Mouse (Mus musculus) heart, adult 2 months (tissue): ENCODE measurements around the gene Cmtm8. TPM values are rescaled to one million over a fixed set of nuclear protein-coding genes. Genes with fewer than 3 reads are reported as not detected.

ENCODE experiments used
- DNase-seq, 2 experiments: peaks; one replicate each; pipeline ENCODE4 v3.0.0; 2021
- H3K27ac ChIP-seq: fragments of 200-600 bp; 2 replicates; pipeline ENCODE4 v1.8.1; 2022
- H3K27me3 ChIP-seq: fragments of 200-500 bp; 2 replicates; pipeline ENCODE4 v1.6.1; 2012; ENCODE audit warnings: mild to moderate bottlenecking, low read length, inconsistent platforms, mixed read lengths; ENCODE audit not compliant: control insufficient read depth, insufficient read depth
- H3K36me3 ChIP-seq: fragments of 200-500 bp; 2 replicates; pipeline ENCODE4 v1.6.1; 2012; ENCODE audit warnings: low read length, inconsistent platforms; ENCODE audit not compliant: control insufficient read depth, insufficient read depth
- H3K4me1 ChIP-seq: fragments of 200-500 bp; 2 replicates; pipeline ENCODE4 v1.6.1; 2011; ENCODE audit warnings: low read length; ENCODE audit not compliant: control insufficient read depth, insufficient read depth
- H3K4me3 ChIP-seq: fragments of 200-600 bp; 2 replicates; pipeline ENCODE4 v1.8.1; 2022
- H3K79me2 ChIP-seq: fragments of 200-500 bp; replicated peaks from 2 replicates; pipeline ENCODE4 v1.6.1; 2012; ENCODE audit warnings: mild to moderate bottlenecking, inconsistent platforms, low read length, moderate library complexity, mixed read lengths; ENCODE audit not compliant: control insufficient read depth, insufficient read depth
- H3K9ac ChIP-seq: fragments of 200-500 bp; 2 replicates; pipeline ENCODE4 v1.6.1; 2012; ENCODE audit warnings: low read depth, mild to moderate bottlenecking, control low read depth, inconsistent platforms, low read length, mixed read lengths
- CTCF ChIP-seq: fragments of 200-600 bp; IDR thresholded peaks from 2 replicates; pipeline ENCODE4 v1.8.1; 2022; ENCODE audit warnings: antibody characterized with exemption, mild to moderate bottlenecking, moderate library complexity
- EP300 ChIP-seq: fragments of 200-500 bp; IDR thresholded peaks from 2 replicates; pipeline ENCODE4 v1.6.1; 2011; ENCODE audit warnings: low read depth, low read length, control low read depth; ENCODE audit not compliant: insufficient read depth
- POLR2A ChIP-seq: fragments of 200-500 bp; IDR thresholded peaks from 2 replicates; pipeline ENCODE4 v1.6.1; 2011; ENCODE audit warnings: mild to moderate bottlenecking, low read depth, low read length, control low read depth; ENCODE audit not compliant: insufficient read depth
- WGBS: fragments of 180-500 bp; shearing (Covaris S2); methylation state at CpG from one replicate; pipeline ENCODE4 v1.1.7; 2018; 5-methylcytosine and 5-hydroxymethylcytosine counted together
- intact Hi-C: fragments of 180-260 bp; cut with DNase I; formaldehyde crosslinking; loops from one replicate; pipeline ENCODE4 v1.15.1; 2025
- polyA plus RNA-seq: library from polyadenylated mRNA; depleted of rRNA; stranded (reverse); fragments of >200 nt; gene quantifications from 2 replicates; pipeline ENCODE4 v1.2.3, GENCODE M21; 2012; rRNA removed
- total RNA-seq, 2 experiments: library from RNA; stranded (reverse); gene quantifications; 2 replicates each; pipeline ENCODE4 v1.2.3; 2021

Cmtm8 gene
- total and polyA plus RNA-seq, 3 experiments, result 11.5 to 28.7 (median 11.9) TPM

DNA sequence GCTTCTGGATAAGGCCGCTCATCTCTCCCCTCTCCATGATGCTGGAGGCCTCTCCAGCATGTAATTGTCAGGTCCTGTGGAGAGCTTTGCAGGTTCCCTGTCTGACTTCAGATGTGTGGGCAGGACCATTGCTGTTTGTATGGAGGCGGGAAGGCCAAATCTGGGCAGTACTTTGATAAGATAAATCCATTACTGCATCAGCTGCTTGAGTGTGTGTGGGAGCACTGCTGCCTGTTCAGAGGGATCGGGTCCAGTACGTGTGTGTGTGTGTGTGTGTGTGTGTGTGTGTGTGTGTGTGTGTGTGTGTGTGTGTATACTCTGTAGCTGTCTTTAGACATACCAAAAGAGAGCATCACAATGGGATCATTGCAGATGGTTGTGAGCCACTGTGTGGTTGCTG lies 98.8 kb downstream of the Cmtm8 start:
- Histone ChIP-seq H3K4me1 (peaks cover 10% of the 10 kb centered on the region), H3K36me3 (peaks cover 2% of the 10 kb centered on the region), H3K27me3 (no peaks in the 10 kb centered on the region), H3K27ac (no peak overlapping the region), H3K4me3 (no peak overlapping the region), H3K9ac (no peak overlapping the region), H3K79me2 (peaks cover 3% of the 10 kb centered on the region)
- TF ChIP-seq POLR2A (no peak), EP300 (no peak), CTCF (no peak)
- intact Hi-C loops, result no loop called here
- DNase-seq, result no peak
- 44% methylated on average over 4 of the region's 4 CpGs for whole genome bisulfite sequencing

GRCm38 (mm10) chr9:114742731-114743130 lies 101.2 kb downstream of the Cmtm8 start:
- Histone ChIP-seq H3K36me3 (peaks cover 5% of the 10 kb centered on the region), H3K4me1 (peaks cover 12% of the 10 kb centered on the region), H3K27ac (no peak overlapping the region), H3K4me3 (no peak overlapping the region), H3K27me3 (no peaks in the 10 kb centered on the region), H3K79me2 (peaks cover 4% of the 10 kb centered on the region), H3K9ac (no peak overlapping the region)
- TF ChIP-seq EP300 (no peak), CTCF (no peak), POLR2A (no peak)
- intact Hi-C loops, result no loop called here
- 21% methylated on average over 2 of the region's 2 CpGs for WGBS
- DNase-seq, result no peak

- no peaks in the 10 kb centered on the region for H3K27me3 ChIP-seq
- peaks cover 4% of the 10 kb centered on the region for H3K79me2 ChIP-seq
- no peak overlapping the region for H3K27ac ChIP-seq
- H3K4me1 ChIP-seq, result peaks cover 19% of the 10 kb centered on the region
- no peak for DNase-seq
- H3K36me3 ChIP-seq, result peaks cover 9% of the 10 kb centered on the region
- WGBS, result 74% methylated on average over 9 of the region's 9 CpGs
- TF ChIP-seq CTCF (no peak), EP300 (no peak), POLR2A (no peak)
- no peak overlapping the region for H3K9ac ChIP-seq
- no peak overlapping the region for H3K4me3 ChIP-seq
- intact Hi-C loops, result no loop called here
Measured at GRCm38 (mm10) chr9:114740336-114740735, 103.6 kb downstream of the Cmtm8 start.

Other genes with a start within 250 kb of the Cmtm8 start
- gene Cnot10, start 204.0 kb downstream of the Cmtm8 start, total RNA-seq, result 10 to 100 TPM; 22.5 to 23.5 TPM
- gene Cnot10, start 204.0 kb downstream of the Cmtm8 start, polyA plus RNA-seq, result 16.8 and 26.2 TPM in 2 replicates
- 10 to 100 TPM; 64.3 to 68.2 TPM for gene Dync1li1, start 155.4 kb downstream of the Cmtm8 start, total RNA-seq
- gene Dync1li1, start 155.4 kb downstream of the Cmtm8 start, polyA plus RNA-seq, result 22.4 and 32.6 TPM in 2 replicates
- 10 to 100 TPM; 21.0 to 25.8 TPM for gene Cmtm6, start 113.0 kb downstream of the Cmtm8 start, total RNA-seq
- 17.9 and 38.0 TPM in 2 replicates for gene Cmtm6, start 113.0 kb downstream of the Cmtm8 start, polyA plus RNA-seq
- gene Cmtm7, start 62.3 kb downstream of the Cmtm8 start, total RNA-seq, result 10 to 100 TPM; 11.5 to 12.6 TPM
- 46.6 and 60.2 TPM in 2 replicates for gene Cmtm7, start 62.3 kb downstream of the Cmtm8 start, polyA plus RNA-seq
- gene Gpd1l, start 89.8 kb upstream of the Cmtm8 start, total RNA-seq, result 10 to 100 TPM; 36.9 to 42.0 TPM
- gene Gpd1l, start 89.8 kb upstream of the Cmtm8 start, polyA plus RNA-seq, result 33.3 and 59.3 TPM in 2 replicates
- gene Osbpl10, start 134.4 kb upstream of the Cmtm8 start, total RNA-seq, result 1 to 10 TPM; 2.0 to 3.4 TPM
- 0.88 and 1.4 TPM in 2 replicates for gene Osbpl10, start 134.4 kb upstream of the Cmtm8 start, polyA plus RNA-seq
- 10 to 100 TPM; 14.3 to 32.5 TPM for gene Rps27rt, start 138.6 kb upstream of the Cmtm8 start, total RNA-seq
- gene Rps27rt, start 138.6 kb upstream of the Cmtm8 start, polyA plus RNA-seq, result 23.0 and 46.7 TPM in 2 replicates